Mouse (Mus musculus) spleen, adult 2 months (tissue): Measurements from ENCODE around the gene Supt3. TPM values are rescaled to one million over a fixed set of nuclear protein-coding genes. Genes with fewer than 3 reads are reported as not detected.
A peak's percentile ranks its signal among the peaks of the same experiment; 100 is the strongest.

Source experiments
- DNase-seq, 2 experiments: peaks; one replicate each; pipeline versions ENCODE4 v3.0.0 to v3.0.0-alpha.2; 2012 to 2021; ENCODE audit warnings: low spot score in 2 of 2, low read depth in 1 of 2
- H3K27ac ChIP-seq: fragments of 200-500 bp; 2 replicates; pipeline ENCODE4 v1.5.1; 2012; ENCODE audit warnings: low read length, inconsistent platforms; ENCODE audit not compliant: insufficient read depth
- H3K27me3 ChIP-seq: fragments of 200-500 bp; 2 replicates; pipeline ENCODE4 v1.6.1; 2012; ENCODE audit warnings: mild to moderate bottlenecking, moderate library complexity, low read length, inconsistent platforms; ENCODE audit not compliant: control insufficient read depth, insufficient read depth
- H3K36me3 ChIP-seq: fragments of 200-500 bp; 2 replicates; pipeline ENCODE4 v1.6.1; 2012; ENCODE audit warnings: mild to moderate bottlenecking, low read length, inconsistent platforms; ENCODE audit not compliant: control insufficient read depth, insufficient read depth
- H3K4me1 ChIP-seq: fragments of 200-500 bp; 2 replicates; pipeline ENCODE4 v1.6.1; 2011; ENCODE audit warnings: inconsistent platforms; ENCODE audit not compliant: control insufficient read depth, insufficient read depth, insufficient read length
- H3K4me3 ChIP-seq: fragments of 200-500 bp; 2 replicates; pipeline ENCODE4 v1.5.1; 2011; ENCODE audit warnings: mild to moderate bottlenecking, inconsistent platforms; ENCODE audit not compliant: insufficient read depth, insufficient read length; ENCODE audit errors: extremely low read depth
- CTCF ChIP-seq: fragments of 200-500 bp; IDR thresholded peaks from 2 replicates; pipeline ENCODE4 v1.5.1; 2011; ENCODE audit warnings: mild to moderate bottlenecking, inconsistent platforms; ENCODE audit not compliant: insufficient read depth, insufficient read length, insufficient replicate concordance; ENCODE audit errors: extremely low read depth
- POLR2A ChIP-seq: fragments of 200-500 bp; IDR thresholded peaks from 2 replicates; pipeline ENCODE4 v1.6.1; 2011; ENCODE audit warnings: low read depth, low read length, inconsistent platforms
- WGBS: fragments of 180-500 bp; shearing (Covaris S2); methylation state at CpG from one replicate; pipeline ENCODE4 v1.1.7; 2018; 5-methylcytosine and 5-hydroxymethylcytosine counted together
- polyA plus RNA-seq: library from polyadenylated mRNA; depleted of rRNA; stranded (reverse); fragments of >200 nt; gene quantifications from 2 replicates; pipeline ENCODE4 v1.2.3, GENCODE M21; 2012

Gene Supt3
- polyA plus RNA-seq, 1 experiment = 3.2 TPM

DNA sequence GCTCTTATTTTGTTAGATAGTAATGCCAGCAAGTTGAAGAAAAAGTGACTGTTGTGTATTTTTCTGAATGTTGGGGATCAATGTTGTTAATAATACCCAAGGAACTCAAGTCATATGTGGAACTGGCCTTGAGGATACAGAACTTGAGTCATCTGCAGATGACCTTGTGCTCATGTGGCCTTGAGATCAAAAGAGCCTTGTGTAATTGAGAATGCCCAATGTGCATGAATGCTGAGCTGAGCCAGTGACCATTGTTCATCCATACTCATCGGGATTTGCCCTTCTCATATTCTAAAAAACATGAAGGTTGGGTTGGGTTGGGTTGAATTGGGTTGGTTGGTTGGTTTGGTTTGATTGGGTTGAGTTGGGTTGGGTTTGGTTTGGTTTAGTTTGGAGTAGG is 252.2 kb downstream of the Supt3 start:
- 83% methylated on average over 1 of the region's 1 CpGs for WGBS
- Histone ChIP-seq H3K4me1 (no peaks in the 10 kb centered on the region), H3K4me3 (no peak overlapping the region), H3K27ac (no peak overlapping the region), H3K27me3 (no peaks in the 10 kb centered on the region), H3K36me3 (no peaks in the 10 kb centered on the region)
- DNase-seq = no peak
- no peak for TF ChIP-seq POLR2A
- no peak for TF ChIP-seq CTCF

GRCm38 (mm10) chr17:45032209-45032608 is 255.3 kb downstream of the Supt3 start:
- Histone ChIP-seq H3K36me3 (0 out of 2 replicates have a peak, but pooled peaks cover 2% of the 10 kb centered on the region), H3K27me3 (no peaks in the 10 kb centered on the region), H3K27ac (no peak overlapping the region), H3K4me3 (no peak overlapping the region), H3K4me1 (no peaks in the 10 kb centered on the region)
- WGBS = 91% methylated on average over 6 of the region's 6 CpGs
- TF ChIP-seq CTCF (no peak), POLR2A (no peak)
- DNase-seq = no peak

GRCm38 (mm10) chr17:45033617-45034016 is 256.7 kb downstream of the Supt3 start:
- Histone ChIP-seq H3K27me3 (no peaks in the 10 kb centered on the region), H3K4me3 (no peak overlapping the region), H3K27ac (no peak overlapping the region), H3K36me3 (0 out of 2 replicates have a peak, but pooled peaks cover 2% of the 10 kb centered on the region), H3K4me1 (no peaks in the 10 kb centered on the region)
- no peak for DNase-seq
- TF ChIP-seq CTCF (no peak), POLR2A (no peak)
- WGBS = 68% methylated on average over 7 of the region's 7 CpGs

DNA sequence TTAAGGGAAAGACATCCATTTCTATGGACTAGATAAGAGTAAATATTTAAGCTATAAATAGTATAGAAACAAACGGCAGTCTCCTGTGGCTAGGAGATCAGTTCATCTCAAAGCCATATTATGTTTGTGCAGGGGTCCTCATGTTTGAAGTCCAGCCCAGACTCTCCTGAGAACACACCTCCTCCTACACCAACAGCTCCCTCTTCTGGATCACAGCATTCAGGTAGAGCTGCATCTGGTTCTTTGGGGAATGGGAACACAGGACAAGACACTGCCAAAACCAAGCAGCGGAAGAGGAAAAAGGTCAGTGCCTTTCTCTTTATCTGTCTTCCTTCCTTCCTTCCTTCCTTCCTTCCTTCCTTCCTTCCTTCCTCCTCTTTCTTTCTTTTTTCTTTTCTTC is 264.1 kb downstream of the Supt3 start:
- no peak overlapping the region for H3K27ac ChIP-seq
- DNase-seq = no peak
- no peaks in the 10 kb centered on the region for H3K27me3 ChIP-seq
- 79% methylated on average over 2 of the region's 2 CpGs for WGBS
- H3K4me3 ChIP-seq = no peak overlapping the region
- no peaks in the 10 kb centered on the region for H3K4me1 ChIP-seq
- H3K36me3 ChIP-seq = 0 out of 2 replicates have a peak, but pooled peaks cover 3% of the 10 kb centered on the region
- TF ChIP-seq CTCF = no peak
- no peak for TF ChIP-seq POLR2A

DNA sequence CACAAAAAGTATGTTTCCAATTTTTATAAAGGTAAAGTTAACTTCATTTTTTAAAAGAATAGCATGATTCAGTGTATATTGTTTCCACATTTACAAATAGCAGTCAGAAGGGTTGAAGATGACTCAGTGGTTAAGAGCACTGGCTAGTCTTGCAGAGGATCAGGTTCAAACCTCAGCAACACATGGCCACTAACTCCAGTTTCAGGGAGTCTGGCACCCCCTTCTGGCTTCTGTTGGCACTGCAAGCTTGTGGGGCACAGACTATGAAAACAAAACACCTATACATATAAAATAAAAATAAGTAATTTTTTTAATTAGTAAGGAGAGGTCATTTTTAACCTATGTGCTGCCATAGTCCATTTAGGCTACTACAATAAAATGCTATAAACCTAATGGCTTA is 268.9 kb downstream of the Supt3 start:
- no peak for DNase-seq

GRCm38 (mm10) chr17:45046583-45046982 is 269.6 kb downstream of the Supt3 start:
- WGBS = 93% methylated on average over 3 of the region's 3 CpGs
- no peak overlapping the region for H3K4me3 ChIP-seq
- H3K27me3 ChIP-seq = no peaks in the 10 kb centered on the region
- DNase-seq = no peak
- no peaks in the 10 kb centered on the region for H3K4me1 ChIP-seq
- TF ChIP-seq CTCF (no peak), POLR2A (no peak)
- no peak overlapping the region for H3K27ac ChIP-seq
- no peaks in the 10 kb centered on the region; the same call in 1 of the 2 replicates for H3K36me3 ChIP-seq

More for the DNA sequence above, 268.9 kb downstream of the Supt3 start:
- no peak overlapping the region for H3K27ac ChIP-seq
- H3K36me3 ChIP-seq = no peaks in the 10 kb centered on the region; the same call in 1 of the 2 replicates
- TF ChIP-seq CTCF = peak; percentile 8; the same call in 1 of the 2 replicates
- no peak for TF ChIP-seq POLR2A
- no peaks in the 10 kb centered on the region for H3K4me1 ChIP-seq
- no peaks in the 10 kb centered on the region for H3K27me3 ChIP-seq
- no peak overlapping the region for H3K4me3 ChIP-seq

DNA sequence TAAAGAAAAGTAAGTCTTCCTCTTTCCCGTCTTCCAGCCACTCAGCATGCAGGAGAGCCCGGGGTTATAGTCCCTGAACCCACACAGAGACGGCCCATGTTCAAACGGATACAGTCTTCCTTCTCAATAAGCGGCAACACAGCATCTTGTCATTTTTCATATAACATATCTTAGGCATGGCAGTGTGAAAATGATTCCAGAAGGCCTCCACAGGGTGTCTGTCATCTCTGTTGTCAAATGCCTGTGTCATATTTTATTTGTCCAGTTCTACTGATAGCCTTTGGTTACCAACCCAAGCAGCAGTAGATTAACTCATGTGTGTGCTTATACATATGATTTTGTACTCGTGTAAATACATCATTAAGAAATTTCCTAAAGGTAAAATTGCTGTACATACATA is 270.3 kb downstream of the Supt3 start:
- TF ChIP-seq POLR2A (no peak), CTCF (no peak)
- DNase-seq = no peak
- WGBS = 91% methylated on average over 6 of the region's 6 CpGs

More for the DNA sequence above, 270.3 kb downstream of the Supt3 start:
- Histone ChIP-seq H3K27me3 (no peaks in the 10 kb centered on the region), H3K4me3 (no peak overlapping the region), H3K27ac (no peak overlapping the region), H3K4me1 (no peaks in the 10 kb centered on the region), H3K36me3 (no peaks in the 10 kb centered on the region; the same call in 1 of the 2 replicates)
